Mouse (Mus musculus) urinary bladder, postnatal 14 days (tissue): ENCODE data around the gene Gpr84.

Experiments
- DNase-seq: peaks from one replicate; pipeline ENCODE4 v3.0.0; 2021; ENCODE audit warnings: low spot score

The Gpr84 gene

GRCm38 (mm10) chr15:103305792-103306645 lies 4.4 kb downstream of the Gpr84 start:
- DNase-seq: no peak

- peak; percentile 94 for DNase-seq
These were observed 5.2 kb downstream of the Gpr84 start for GRCm38 (mm10) chr15:103305070-103305678.

- DNase-seq: no peak
These were observed 5.8 kb downstream of the Gpr84 start for GRCm38 (mm10) chr15:103304616-103304969.

GRCm38 (mm10) chr15:103303916-103304615 lies 6.3 kb downstream of the Gpr84 start:
- no peak for DNase-seq

GRCm38 (mm10) chr15:103302341-103303021 lies 7.9 kb downstream of the Gpr84 start:
- DNase-seq: no peak

GRCm38 (mm10) chr15:103301547-103302340 lies 8.7 kb downstream of the Gpr84 start:
- DNase-seq: no peak

- DNase-seq: no peak
These were observed 9.4 kb downstream of the Gpr84 start for GRCm38 (mm10) chr15:103301046-103301445.

- no peak for DNase-seq
These were observed 9.9 kb downstream of the Gpr84 start for GRCm38 (mm10) chr15:103300560-103300959.

- DNase-seq: no peak
These were observed 10.3 kb downstream of the Gpr84 start for GRCm38 (mm10) chr15:103300067-103300471.

GRCm38 (mm10) chr15:103299644-103300043 lies 10.8 kb downstream of the Gpr84 start:
- no peak for DNase-seq

GRCm38 (mm10) chr15:103298861-103299616 lies 11.4 kb downstream of the Gpr84 start:
- DNase-seq: no peak

- DNase-seq: no peak
These were observed 12.4 kb downstream of the Gpr84 start for GRCm38 (mm10) chr15:103298026-103298425.

- DNase-seq: no peak
These were observed 13.1 kb downstream of the Gpr84 start for GRCm38 (mm10) chr15:103297313-103297712.

- no peak for DNase-seq
These were observed 14.6 kb downstream of the Gpr84 start for GRCm38 (mm10) chr15:103295851-103296250.

- no peak for DNase-seq
These were observed 15.8 kb downstream of the Gpr84 start for GRCm38 (mm10) chr15:103294649-103295048.

GRCm38 (mm10) chr15:103293375-103293774 lies 17.0 kb downstream of the Gpr84 start:
- DNase-seq: no peak

GRCm38 (mm10) chr15:103292673-103293345 lies 17.6 kb downstream of the Gpr84 start:
- DNase-seq: no peak

GRCm38 (mm10) chr15:103290843-103291242 lies 19.6 kb downstream of the Gpr84 start:
- no peak for DNase-seq

- no peak for DNase-seq
These were observed 20.0 kb downstream of the Gpr84 start for GRCm38 (mm10) chr15:103290417-103290816.

GRCm38 (mm10) chr15:103289600-103289999 lies 20.8 kb downstream of the Gpr84 start:
- no peak for DNase-seq
